Mouse (Mus musculus) erythroblast, adult 5-6 weeks (primary cell): Measurements from ENCODE around the gene Chia1. TPM values are rescaled to one million over a fixed set of nuclear protein-coding genes. Genes with fewer than 3 reads are reported as not detected.
"Not testable (repeated sequence)": the region's sequence is repeated elsewhere in the genome, so short reads cannot be mapped to it uniquely, and the experiment has no call there.

Source experiments
- ATAC-seq: replicated peaks from 2 replicates; pipeline ENCODE4 v1.8.0; 2016; ENCODE audit warnings: moderate number of reproducible peaks, mild to moderate bottlenecking, moderate TSS enrichment, inconsistent platforms; ENCODE audit not compliant: poor library complexity, low FRiP score, severe bottlenecking
- total RNA-seq, 2 experiments: library from RNA; stranded (forward) in 1 of 2; stranded (reverse) in 1 of 2; fragments of 150-400 nt in 1 of 2; fragments of 200-764, 138-1000 nt in 1 of 2; gene quantifications; 2 replicates each; pipeline versions ENCODE4 v1.2.3 to v1.2.4; 2015 to 2017; ENCODE audit warnings: low replicate concordance in 2 of 2

Gene Chia1
- total RNA-seq (2015; ENCODE audit: low replicate concordance) = 3.7 TPM in 1 of 2 replicates, not detected in the other
- not detected in 2 replicates for total RNA-seq (2017; ENCODE audit: low replicate concordance)

DNA sequence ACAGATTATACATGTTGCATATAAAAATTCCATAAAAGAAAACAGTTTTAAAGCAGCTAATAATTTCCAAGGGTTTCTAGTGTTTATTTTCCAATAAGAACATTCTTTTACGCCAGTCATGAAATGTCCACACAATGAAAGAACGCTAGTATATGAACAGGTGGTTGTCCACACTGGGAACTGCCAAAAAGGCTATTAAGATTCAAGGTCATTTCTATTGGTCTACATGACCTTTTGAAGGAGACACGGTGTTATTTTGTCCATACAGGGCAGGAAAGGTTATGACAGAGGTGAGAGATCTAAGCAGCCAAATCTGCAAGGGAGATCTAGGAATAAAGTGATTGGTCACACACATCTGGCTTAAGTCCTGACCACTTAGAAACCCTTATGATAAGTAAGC lies at the start of gene Chia1:
TSS of gene Chia1 (plus strand) at position 301 of the 400 bp plus-strand sequence.
- no peak for ATAC-seq

DNA sequence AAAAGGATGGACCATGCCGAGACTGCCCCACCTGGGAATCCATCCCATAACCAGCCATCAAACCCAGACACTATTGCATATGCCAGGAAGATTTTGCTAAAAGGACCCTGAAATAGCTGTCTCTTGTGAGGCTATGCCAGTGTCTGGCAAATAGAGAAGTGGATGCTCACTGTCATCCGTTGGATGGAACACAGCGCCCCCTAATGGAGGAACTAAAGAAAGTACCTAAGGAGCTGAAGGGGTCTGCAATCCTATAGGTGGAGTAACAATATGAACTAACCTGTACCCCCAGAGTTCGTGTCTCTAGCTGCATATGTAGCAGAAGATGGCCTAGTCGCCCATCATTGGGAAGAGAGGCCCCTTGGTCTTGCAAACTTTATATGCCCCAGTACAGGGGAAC lies 45.3 kb upstream of the Chia1 start:
- ATAC-seq = not testable (repeated sequence)

GRCm38 (mm10) chr3:106070994-106071393 lies 42.0 kb upstream of the Chia1 start:
- ATAC-seq = no peak

GRCm38 (mm10) chr3:106074824-106075223 lies 38.2 kb upstream of the Chia1 start:
- no peak for ATAC-seq

GRCm38 (mm10) chr3:106126999-106127398 lies 14.0 kb downstream of the Chia1 start:
- ATAC-seq = no peak

- ATAC-seq = no peak
Measured at GRCm38 (mm10) chr3:106128807-106129493, 15.9 kb downstream of the Chia1 start.

DNA sequence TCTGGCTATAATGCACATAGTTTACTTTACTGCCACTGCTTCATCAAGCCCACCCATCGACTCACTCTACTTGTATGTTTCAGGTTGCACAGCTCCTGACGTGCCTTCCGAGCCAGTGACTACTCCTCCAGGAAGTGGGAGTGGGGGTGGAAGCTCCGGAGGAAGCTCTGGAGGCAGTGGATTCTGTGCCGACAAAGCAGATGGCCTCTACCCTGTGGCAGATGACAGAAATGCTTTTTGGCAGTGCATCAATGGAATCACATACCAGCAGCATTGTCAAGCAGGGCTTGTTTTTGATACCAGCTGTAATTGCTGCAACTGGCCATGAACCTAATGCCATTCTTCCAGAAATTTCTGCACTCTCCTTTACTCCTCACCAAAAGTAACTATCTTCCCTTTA lies 18.7 kb downstream of the Chia1 start:
- ATAC-seq = no peak

DNA sequence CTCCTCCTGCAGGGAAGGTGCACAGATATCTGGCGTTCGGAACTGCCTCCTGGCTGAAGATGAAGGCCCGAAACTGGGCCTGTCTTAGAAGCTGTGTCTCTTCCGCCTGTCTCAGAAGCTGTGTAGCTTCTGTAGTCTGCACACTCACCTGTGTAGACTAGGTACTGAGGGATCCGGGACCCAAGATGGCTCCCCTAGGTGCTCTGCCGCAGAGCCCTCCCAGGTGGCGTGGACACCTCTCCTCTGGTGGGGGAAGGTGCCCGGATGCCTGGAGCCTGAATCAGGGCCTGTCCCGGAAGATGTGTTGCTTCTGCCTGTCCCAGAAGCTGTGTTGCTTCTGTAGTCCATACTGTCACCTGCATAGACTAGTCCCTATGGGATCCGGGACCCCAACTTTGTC lies 31.1 kb downstream of the Chia1 start:
- no peak for ATAC-seq

GRCm38 (mm10) chr3:106154413-106154812 lies 41.4 kb downstream of the Chia1 start:
- no peak for ATAC-seq

GRCm38 (mm10) chr3:106167464-106167863 lies 54.4 kb downstream of the Chia1 start, which contains the start of gene Chil3:
Gene Chil3, minus strand, starts transcription at chr3:106167564.
- ATAC-seq = no peak

GRCm38 (mm10) chr3:106170522-106171053 lies 57.6 kb downstream of the Chia1 start:
- ATAC-seq = no peak

DNA sequence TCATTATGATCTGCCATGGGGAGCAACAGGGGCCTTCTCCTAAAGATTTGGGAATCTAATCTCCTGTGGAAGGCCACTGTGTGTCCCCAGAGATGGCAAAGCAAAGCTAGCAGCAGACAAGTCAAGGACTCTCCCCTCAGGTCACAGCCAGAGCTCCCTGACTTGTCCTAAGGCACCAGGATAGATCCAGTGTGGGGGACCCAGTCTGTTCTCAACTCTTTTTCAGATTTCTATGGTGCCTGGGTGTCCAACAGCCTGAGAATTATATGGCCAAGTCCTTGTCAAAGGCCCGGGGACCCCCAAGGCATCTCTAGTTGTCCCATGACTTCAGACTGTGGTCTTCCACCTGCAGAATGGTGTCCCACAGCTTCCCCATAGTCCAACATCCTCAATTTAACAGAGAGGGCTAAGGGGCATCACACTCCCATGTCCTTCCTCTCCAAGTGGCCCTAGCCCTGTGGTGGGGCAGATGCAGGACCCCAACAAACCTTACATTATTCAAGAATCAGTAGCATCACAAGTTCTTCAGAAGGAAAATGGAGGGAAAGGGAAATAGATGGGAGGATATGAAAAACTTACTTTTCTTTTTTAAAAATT lies 58.2 kb downstream of the Chia1 start:
- ATAC-seq = no peak

DNA sequence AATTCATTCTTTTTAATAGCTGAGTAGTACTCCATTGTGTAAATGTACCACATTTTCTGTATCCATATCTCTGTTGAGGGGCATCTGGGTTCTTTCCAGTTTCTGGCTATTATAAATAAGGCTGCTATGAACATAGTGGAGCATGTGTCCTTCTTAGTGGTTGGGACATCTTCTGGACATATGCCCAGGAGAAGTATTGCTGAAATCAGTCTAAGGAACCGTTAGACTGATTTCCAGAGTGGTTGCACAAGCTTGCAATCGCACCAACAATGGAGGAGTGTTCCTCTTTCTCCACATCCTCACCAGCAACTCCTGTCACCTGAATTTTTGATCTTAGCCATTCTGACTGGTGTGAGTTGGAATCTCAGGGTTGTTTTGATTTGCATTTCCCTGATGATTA lies 59.5 kb downstream of the Chia1 start:
- ATAC-seq = not testable (repeated sequence)

DNA sequence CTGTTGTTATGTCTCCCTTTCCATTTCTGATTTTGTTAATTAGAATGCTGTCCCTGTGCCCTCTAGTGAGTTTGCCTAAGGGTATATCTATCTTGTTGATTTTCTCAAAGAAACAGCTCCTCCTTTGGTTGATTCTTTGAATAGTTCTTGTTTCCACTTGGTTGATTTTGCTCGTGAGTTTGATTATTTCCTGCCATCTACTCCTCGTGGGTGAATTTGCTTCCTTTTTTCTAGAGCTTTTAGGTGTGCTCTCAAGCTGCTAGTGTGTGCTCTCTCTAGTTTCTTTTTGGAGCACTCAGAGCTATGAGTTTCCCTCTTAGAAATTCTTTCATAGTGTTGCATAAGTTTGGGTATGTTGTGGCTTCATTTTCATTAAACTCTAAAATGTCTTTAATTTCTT lies 61.9 kb downstream of the Chia1 start:
- ATAC-seq = not testable (repeated sequence)

GRCm38 (mm10) chr3:106177509-106178189 lies 64.6 kb downstream of the Chia1 start:
- no peak for ATAC-seq

Other genes with a start within 250 kb of the Chia1 start
- gene Adora3, start 242.4 kb upstream of the Chia1 start, total RNA-seq (2015; ENCODE audit: low replicate concordance) = 0.84 TPM in 1 of 2 replicates, not detected in the other
- 1.1 TPM in 1 of 2 replicates, not detected in the other for gene Adora3, start 242.4 kb upstream of the Chia1 start, total RNA-seq (2017; ENCODE audit: low replicate concordance)
- not detected in 2 replicates for gene Tmigd3, start 242.3 kb upstream of the Chia1 start, total RNA-seq (2015; ENCODE audit: low replicate concordance)
- gene Tmigd3, start 242.3 kb upstream of the Chia1 start, total RNA-seq (2017; ENCODE audit: low replicate concordance) = 1.2 TPM in 1 of 2 replicates, not detected in the other
- gene I830077J02Rik, start 180.6 kb upstream of the Chia1 start, total RNA-seq (2015; ENCODE audit: low replicate concordance) = 19.9 and 22.1 TPM in 2 replicates
- gene I830077J02Rik, start 180.6 kb upstream of the Chia1 start, total RNA-seq (2017; ENCODE audit: low replicate concordance) = 5.4 and 7.1 TPM in 2 replicates
- gene Wdr77, start 153.9 kb upstream of the Chia1 start, total RNA-seq (2015; ENCODE audit: low replicate concordance) = 14.6 and 17.9 TPM in 2 replicates
- 10.5 and 11.4 TPM in 2 replicates for gene Wdr77, start 153.9 kb upstream of the Chia1 start, total RNA-seq (2017; ENCODE audit: low replicate concordance)
- 159 and 191 TPM in 2 replicates for gene Atp5f1, start 153.1 kb upstream of the Chia1 start, total RNA-seq (2015; ENCODE audit: low replicate concordance)
- gene Atp5f1, start 153.1 kb upstream of the Chia1 start, total RNA-seq (2017; ENCODE audit: low replicate concordance) = 268 and 302 TPM in 2 replicates
- 4.4 and 21.9 TPM in 2 replicates for gene Ovgp1, start 139.5 kb upstream of the Chia1 start, total RNA-seq (2015; ENCODE audit: low replicate concordance)
- gene Ovgp1, start 139.5 kb upstream of the Chia1 start, total RNA-seq (2017; ENCODE audit: low replicate concordance) = 31.0 and 38.5 TPM in 2 replicates
- not detected in 2 replicates for gene Pifo, start 98.6 kb upstream of the Chia1 start, total RNA-seq (2015; ENCODE audit: low replicate concordance)
- not detected in 2 replicates for gene Pifo, start 98.6 kb upstream of the Chia1 start, total RNA-seq (2017; ENCODE audit: low replicate concordance)
- 4.6 TPM in 1 of 2 replicates, not detected in the other for gene Chil5, start 80.4 kb upstream of the Chia1 start, total RNA-seq (2015; ENCODE audit: low replicate concordance)
- gene Chil5, start 80.4 kb upstream of the Chia1 start, total RNA-seq (2017; ENCODE audit: low replicate concordance) = 1.5 and 1.7 TPM in 2 replicates
- gene Chil3, start 54.3 kb downstream of the Chia1 start, total RNA-seq (2015; ENCODE audit: low replicate concordance) = 980 and 1,041 TPM in 2 replicates
- gene Chil3, start 54.3 kb downstream of the Chia1 start, total RNA-seq (2017; ENCODE audit: low replicate concordance) = 603 and 680 TPM in 2 replicates
- not detected in 2 replicates for gene Chil4, start 106.3 kb downstream of the Chia1 start, total RNA-seq (2015; ENCODE audit: low replicate concordance)
- gene Chil4, start 106.3 kb downstream of the Chia1 start, total RNA-seq (2017; ENCODE audit: low replicate concordance) = 1.1 TPM in 1 of 2 replicates, not detected in the other